Mouse (Mus musculus) heart, adult 2 months (tissue): ENCODE results near the gene Slc47a1.

Experiments used
- CTCF ChIP-seq: fragments of 200-600 bp; IDR thresholded peaks from 2 replicates; pipeline ENCODE4 v1.8.1; 2022; ENCODE audit warnings: antibody characterized with exemption, mild to moderate bottlenecking, moderate library complexity
- POLR2A ChIP-seq: fragments of 200-500 bp; IDR thresholded peaks from 2 replicates; pipeline ENCODE4 v1.6.1; 2011; ENCODE audit warnings: mild to moderate bottlenecking, low read depth, low read length, control low read depth; ENCODE audit not compliant: insufficient read depth

- TF ChIP-seq POLR2A = no peak
- no peak for TF ChIP-seq CTCF
Measured at GRCm38 (mm10) chr11:61388936-61389335, 10.8 kb upstream of the Slc47a1 start.
